Comparison of ENCODE assay signal across 9 mouse cellular contexts in genomic region chr14:25421596-25422001, GRCm38 (mm10). TPM values are rescaled to one million over a fixed set of nuclear protein-coding genes. Genes with fewer than 3 reads are reported as not detected.
A peak's percentile ranks its signal among the peaks of the same experiment; 100 is the strongest.
DNase-seq lines count a peak whose midpoint lies in the region; ATAC-seq lines count a peak whose summit lies in the region.
"Had no signal": no experiment of that assay in that cellular context is flagged by ENCODE, and none has a peak within 500 bp of the region (broad histone marks: within the 10 kb centered on the region; RNA-seq: fewer than 3 reads in every experiment).

No protein-coding gene starts in this region.

- no peak overlapping the region for H3K4me2 ChIP-seq in heart, embryonic 15.5 days
- no peak overlapping the region for H3K4me2 ChIP-seq in stomach, embryonic 14.5 days (replicated peaks; ENCODE audit: low read depth, low read length)

- H3K4me3 ChIP-seq in heart, embryonic 15.5 days: no peak overlapping the region
- no peak overlapping the region for H3K4me3 ChIP-seq in stomach, embryonic 14.5 days (ENCODE audit: low read depth, low read length)

- H3K36me3 ChIP-seq in heart, embryonic 15.5 days: no peaks in the 10 kb centered on the region
- H3K36me3 ChIP-seq in stomach, embryonic 14.5 days (ENCODE audit: control insufficient read depth, insufficient read depth, low read length): no peaks in the 10 kb centered on the region

- peak; percentile 14 to 45 for DNase-seq in kidney, postnatal 4 days
- no peak for DNase-seq in kidney, postnatal 14 days
- peak; percentile 53 for DNase-seq in embryo, embryonic 11 days
- peak; percentile 35 to 51 for DNase-seq in layer of hippocampus, postnatal 25 days (ENCODE audit: extremely low spot score in 1 of 2, low spot score in 1 of 2)
- no peak for DNase-seq in urinary bladder, adult 18-20 months (ENCODE audit: low spot score in 2 of 2)

- ATAC-seq in heart, embryonic 15.5 days (replicated peaks; ENCODE audit: insufficient number of reproducible peaks, insufficient read depth, low FRiP score, low read depth): peak; percentile 65
- peak; percentile 38 for ATAC-seq in megakaryocyte-erythroid progenitor cell, adult 5-6 weeks (replicated peaks; ENCODE audit: low FRiP score, low TSS enrichment, poor library complexity, severe bottlenecking)
- ATAC-seq in stomach, embryonic 14.5 days (ENCODE audit: insufficient number of reproducible peaks, insufficient read depth, low FRiP score, low read depth): peak; percentile 83; the same call in 1 of the 2 replicates

- H3K27me3 ChIP-seq in heart, embryonic 15.5 days: no peaks in the 10 kb centered on the region
- no peaks in the 10 kb centered on the region for H3K27me3 ChIP-seq in stomach, embryonic 14.5 days (ENCODE audit: control insufficient read depth, insufficient read depth, low read length)

- H3K4me1 ChIP-seq in heart, embryonic 15.5 days (replicated peaks): peaks cover 48% of the 10 kb centered on the region
- peaks cover 27% of the 10 kb centered on the region for H3K4me1 ChIP-seq in stomach, embryonic 14.5 days (ENCODE audit: control insufficient read depth, insufficient read depth, low read length)

- H3K27ac ChIP-seq in heart, embryonic 15.5 days: peak overlapping the region; percentile 74
- peak overlapping the region; percentile 66; the same call in 1 of the 2 replicates for H3K27ac ChIP-seq in stomach, embryonic 14.5 days (ENCODE audit: low read length)
- H3K27ac ChIP-seq: kidney, postnatal 0 days had no signal

- no peaks in the 10 kb centered on the region for H3K9me3 ChIP-seq in heart, embryonic 15.5 days (replicated peaks)
- H3K9me3 ChIP-seq in stomach, embryonic 14.5 days (ENCODE audit: control insufficient read depth, low read depth, low read length): no peaks in the 10 kb centered on the region

- no peak overlapping the region for H3K9ac ChIP-seq in heart, embryonic 15.5 days
- H3K9ac ChIP-seq in stomach, embryonic 14.5 days (replicated peaks; ENCODE audit: low read depth, low read length): no peak overlapping the region

- WGBS in heart, embryonic 15.5 days: 21% methylated on average over 13 of the region's 13 CpGs
- 13% methylated on average over 13 of the region's 13 CpGs for WGBS in stomach, embryonic 14.5 days

RNA-seq across cellular contexts. Expression of gene Zmiz1, which starts 37.4 kb away (rescaled TPM):
- 22.1 and 26.2 TPM in 2 replicates for polyA plus RNA-seq in heart, embryonic 15.5 days (2015; fragmentation: Nextera tagmentation; extraction: Ambion mirVana)
- 100 to 1,000 TPM in 1 of 2 experiments, 10 to 100 TPM in 1; 82.5 to 105 TPM for total RNA-seq in layer of hippocampus, postnatal 25 days (2021)
- total RNA-seq in megakaryocyte-erythroid progenitor cell, adult 5-6 weeks (2014; fragmentation: Nextera tagmentation): 51.3 and 56.9 TPM in 2 replicates
- 6.7 and 12.6 TPM in 2 replicates for total RNA-seq in megakaryocyte-erythroid progenitor cell, adult 5-6 weeks (2017)
- 43.9 and 45.3 TPM in 2 replicates for polyA plus RNA-seq in stomach, embryonic 14.5 days (2014; fragmentation: Nextera tagmentation; extraction: Ambion mirVana)

Comparison
In these comparisons a context has a peak if more than half of its experiments do, and no peak if none do; other contexts are left out.
1. DNase-seq: peak in kidney, postnatal 4 days (2 of 2), embryo, embryonic 11 days (single experiment) and layer of hippocampus, postnatal 25 days (2 of 2); none in kidney, postnatal 14 days (single experiment) and urinary bladder, adult 18-20 months (0 of 2).
2. Peak in every context shown above with its lines, with median percentiles within 50 percentile points of each other: ATAC-seq.